Mouse (Mus musculus): ENCODE data around the gene Lrp1.

GRCm38 (mm10) chr10:127542720-127543119 is 78.2 kb downstream of the Lrp1 start:
- TF ChIP-seq POLR2A (IDR thresholded peaks at IDR 0.05; ENCODE audit: borderline replicate concordance, extremely low read depth, insufficient read depth, insufficient read length, poor library complexity, severe bottlenecking) (no peak), CTCF (IDR thresholded peaks at IDR 0.05; ENCODE audit: borderline replicate concordance, extremely low read depth, insufficient read depth, insufficient read length) (no peak)
